Mouse (Mus musculus) CH12.LX (cell line): ENCODE data around the gene Six6. TPM values are rescaled to one million over a fixed set of nuclear protein-coding genes. Genes with fewer than 3 reads are reported as not detected.

ENCODE experiments used
- DNase-seq: peaks from one replicate; pipeline ENCODE4 v3.0.0-alpha.2; 2013; ENCODE audit errors: extremely low read depth
- H3K27ac ChIP-seq: 2 replicates; pipeline ENCODE4 v1.5.1; 2012; ENCODE audit warnings: low read depth, mild to moderate bottlenecking, control low read depth, moderate library complexity; ENCODE audit not compliant: insufficient read depth
- H3K27me3 ChIP-seq: replicated peaks from 2 replicates; pipeline ENCODE3; 2012; ENCODE audit warnings: inconsistent platforms
- H3K36me3 ChIP-seq, 2 experiments: replicated peaks in 1 of 2; 2 replicates each; pipeline versions ENCODE3 to v1.6.1; 2012; ENCODE audit warnings: inconsistent platforms in 1 of 2, low read length in 1 of 2, mild to moderate bottlenecking in 1 of 2, mixed read lengths in 1 of 2, moderate library complexity in 1 of 2; ENCODE audit not compliant: control insufficient read depth in 1 of 2, insufficient read depth in 1 of 2
- H3K4me1 ChIP-seq, 2 experiments: 2 replicates each; pipeline ENCODE4 v1.6.1; 2012; ENCODE audit warnings: inconsistent platforms in 1 of 2, moderate library complexity in 1 of 2; ENCODE audit not compliant: insufficient read depth in 2 of 2, control insufficient read depth in 1 of 2
- H3K4me2 ChIP-seq: 2 replicates; pipeline ENCODE4 v1.6.1; 2012; ENCODE audit warnings: low read depth, mild to moderate bottlenecking, control low read depth; ENCODE audit not compliant: poor library complexity, insufficient read depth, severe bottlenecking
- H3K4me3 ChIP-seq, 3 experiments: fragments of 150-350 bp in 1 of 3; sonication (generic) in 1 of 3; replicated peaks in 1 of 3; 2 replicates each; pipeline versions ENCODE3 to v1.5.1; 2011 to 2012; ENCODE audit warnings: low read depth in 2 of 3, low read length in 2 of 3, mild to moderate bottlenecking in 2 of 3, moderate library complexity in 2 of 3, control low read depth in 1 of 3, improper control_type of control experiment in 1 of 3, inconsistent platforms in 1 of 3, mixed read lengths in 1 of 3; ENCODE audit not compliant: poor library complexity in 1 of 3
- H3K79me2 ChIP-seq: replicated peaks from 2 replicates; pipeline ENCODE4 v1.6.1; 2012; ENCODE audit warnings: mild to moderate bottlenecking, moderate library complexity; ENCODE audit not compliant: control insufficient read depth, poor library complexity, insufficient read depth, severe bottlenecking; ENCODE audit errors: extremely low read depth
- H3K9ac ChIP-seq: 2 replicates; pipeline ENCODE4 v1.6.1; 2012; ENCODE audit warnings: low read depth, mild to moderate bottlenecking, control low read depth, moderate library complexity; ENCODE audit not compliant: insufficient read depth
- H3K9me3 ChIP-seq: replicated peaks from 2 replicates; pipeline ENCODE3; 2012; ENCODE audit warnings: low read length, inconsistent platforms, mixed read lengths
- BHLHE40 ChIP-seq: IDR thresholded peaks from 2 replicates; pipeline ENCODE4 v1.6.1; 2011; ENCODE audit warnings: mild to moderate bottlenecking, low read depth, low read length, improper control_type of control experiment
- CHD1 ChIP-seq: IDR thresholded peaks from 2 replicates; pipeline ENCODE4 v1.6.1; 2012; ENCODE audit warnings: low read depth, low read length, improper control_type of control experiment, inconsistent platforms
- CHD2 ChIP-seq: IDR thresholded peaks from 2 replicates; pipeline ENCODE4 v1.6.1; 2011; ENCODE audit warnings: low read length, improper control_type of control experiment
- CTCF ChIP-seq, 2 experiments: IDR thresholded peaks in 1 of 2; conservative IDR thresholded peaks in 1 of 2; 2 replicates each; pipeline ENCODE4 v1.5.1; 2011 to 2012; ENCODE audit warnings: low read depth in 2 of 2, low read length in 2 of 2, improper control_type of control experiment in 1 of 2, inconsistent platforms in 1 of 2, mild to moderate bottlenecking in 1 of 2, moderate library complexity in 1 of 2
- E2F4 ChIP-seq: IDR thresholded peaks from 2 replicates; pipeline ENCODE4 v1.6.1; 2011; ENCODE audit warnings: low read depth, low read length, improper control_type of control experiment; ENCODE audit not compliant: insufficient replicate concordance
- ETS1 ChIP-seq: conservative IDR thresholded peaks from 2 replicates; pipeline ENCODE4 v1.6.1; 2012; ENCODE audit warnings: low read depth, mild to moderate bottlenecking, inconsistent platforms, low read length, improper control_type of control experiment, moderate library complexity
- GABPA ChIP-seq: IDR thresholded peaks from 2 replicates; pipeline ENCODE4 v1.6.1; 2012; ENCODE audit warnings: low read depth, low read length, improper control_type of control experiment, inconsistent platforms; ENCODE audit not compliant: insufficient replicate concordance
- JUN ChIP-seq: IDR thresholded peaks from 2 replicates; pipeline ENCODE4 v1.6.1; 2011; ENCODE audit warnings: low read depth, mild to moderate bottlenecking, low read length, improper control_type of control experiment, moderate library complexity; ENCODE audit not compliant: insufficient read depth
- JUND ChIP-seq: conservative IDR thresholded peaks from 2 replicates; pipeline ENCODE4 v1.6.1; 2011; ENCODE audit warnings: low read depth, low read length, improper control_type of control experiment
- KAT2A ChIP-seq: IDR thresholded peaks from 2 replicates; pipeline ENCODE4 v1.6.1; 2012; ENCODE audit warnings: low read length, improper control_type of control experiment, inconsistent platforms; ENCODE audit not compliant: insufficient replicate concordance
- MAFK ChIP-seq: IDR thresholded peaks from 2 replicates; pipeline ENCODE4 v1.6.1; 2011; ENCODE audit warnings: low read length, improper control_type of control experiment; ENCODE audit not compliant: insufficient replicate concordance
- MAX ChIP-seq: IDR thresholded peaks from 2 replicates; pipeline ENCODE4 v1.6.1; 2011; ENCODE audit warnings: low read length, improper control_type of control experiment
- MEF2A ChIP-seq: IDR thresholded peaks from 2 replicates; pipeline ENCODE4 v1.6.1; 2014; ENCODE audit warnings: low read depth, mild to moderate bottlenecking, inconsistent platforms, low read length, improper control_type of control experiment, borderline replicate concordance
- MYC ChIP-seq: IDR thresholded peaks from 2 replicates; pipeline ENCODE4 v1.6.1; 2011; ENCODE audit warnings: low read depth, mild to moderate bottlenecking, improper control_type of control experiment, low read length
- NELFE ChIP-seq: IDR thresholded peaks from 2 replicates; pipeline ENCODE4 v1.6.1; 2011; ENCODE audit warnings: low read depth, low read length, improper control_type of control experiment
- PAX5 ChIP-seq: IDR thresholded peaks from 2 replicates; pipeline ENCODE4 v1.6.1; 2012; ENCODE audit warnings: low read length, inconsistent platforms, mixed read lengths
- RAD21 ChIP-seq: IDR thresholded peaks from 2 replicates; pipeline ENCODE4 v1.6.1; 2011; ENCODE audit warnings: low read depth, mild to moderate bottlenecking, low read length, improper control_type of control experiment, moderate library complexity
- SIN3A ChIP-seq: IDR thresholded peaks from 2 replicates; pipeline ENCODE4 v1.6.1; 2012; ENCODE audit warnings: low read length, improper control_type of control experiment, inconsistent platforms
- SMC3 ChIP-seq: IDR thresholded peaks from 2 replicates; pipeline ENCODE4 v1.6.1; 2011; ENCODE audit warnings: low read depth, low read length, improper control_type of control experiment
- TBP ChIP-seq: conservative IDR thresholded peaks from 2 replicates; pipeline ENCODE4 v1.6.1; 2011; ENCODE audit warnings: low read depth, low read length, improper control_type of control experiment
- TCF12 ChIP-seq: IDR thresholded peaks from 2 replicates; pipeline ENCODE4 v1.6.1; 2014; ENCODE audit warnings: low read depth, mild to moderate bottlenecking, inconsistent platforms, low read length, improper control_type of control experiment
- USF1 ChIP-seq: IDR thresholded peaks from 2 replicates; pipeline ENCODE4 v1.6.1; 2014; ENCODE audit warnings: low read depth, mild to moderate bottlenecking, inconsistent platforms, low read length, improper control_type of control experiment
- USF2 ChIP-seq: conservative IDR thresholded peaks from 2 replicates; pipeline ENCODE4 v1.6.1; 2011; ENCODE audit warnings: low read depth, low read length, improper control_type of control experiment
- ZKSCAN1 ChIP-seq: IDR thresholded peaks from 2 replicates; pipeline ENCODE4 v1.6.1; 2012; ENCODE audit warnings: low read depth, inconsistent platforms, low read length, improper control_type of control experiment, borderline replicate concordance
- ZMIZ1 ChIP-seq: IDR thresholded peaks from 2 replicates; pipeline ENCODE4 v1.6.1; 2012; ENCODE audit warnings: low read depth, mild to moderate bottlenecking, inconsistent platforms, low read length, improper control_type of control experiment
- ZNF384 ChIP-seq: IDR thresholded peaks from 2 replicates; pipeline ENCODE4 v1.6.1; 2012; ENCODE audit warnings: low read depth, low read length, improper control_type of control experiment, inconsistent platforms
- dilution Hi-C: fragments of 300-500 bp; cut with MboI; formaldehyde crosslinking; loops from 2 replicates; pipeline ENCODE4 v1.14.3; 2020; ENCODE audit warnings: low sequenced_read_pairs; ENCODE audit not compliant: extremely low pct_unique_long_range_greater_than_20kb, extremely low pct_ligation_motif_present
- in situ Hi-C: fragments of 300-500 bp; cut with MboI; formaldehyde crosslinking; loops from 3 replicates; pipeline ENCODE4 v1.14.3; 2019; ENCODE audit warnings: low sequenced_read_pairs, low pct_ligation_motif_present, low pct_unique_long_range_greater_than_20kb, mixed read lengths
- polyA plus RNA-seq: library from polyadenylated mRNA; unstranded; fragments of >175 nt; gene quantifications from 2 replicates; pipeline ENCODE4 v1.2.1, GENCODE M21; 2012; ENCODE audit warnings: low read depth; ENCODE audit not compliant: insufficient read length
- total RNA-seq, 2 experiments: library from RNA; depleted of rRNA; stranded (reverse); fragments of 300-350 nt in 1 of 2; fragments of >200 nt in 1 of 2; gene quantifications; 2 replicates each; pipeline ENCODE4 v1.2.3; 2012 to 2014

Gene Six6
- total and polyA plus RNA-seq, 3 experiments, result 0.13 to 0.87 TPM; not detected in 1

- Histone ChIP-seq H3K4me2 (no peak overlapping the region), H3K27me3 (no peaks in the 10 kb centered on the region), H3K9me3 (peaks cover 12% of the 10 kb centered on the region), H3K27ac (no peak overlapping the region), H3K4me1 (peaks cover 0 to 7% of the 10 kb centered on the region in 2 experiments; a peak in 1 of 4 replicates), H3K9ac (no peak overlapping the region), H3K4me3 (no peak overlapping the region), H3K79me2 (no peaks in the 10 kb centered on the region), H3K36me3 (peaks cover 17 to 41% of the 10 kb centered on the region in 2 experiments)
- dilution Hi-C loops (no loop called here), in situ Hi-C loops (no loop called here)
- no peak for TF ChIP-seq USF2
- TF ChIP-seq JUN, result no peak
- TF ChIP-seq MAX, result no peak
- TF ChIP-seq GABPA, result no peak
- TF ChIP-seq ETS1, result no peak
- no peak for TF ChIP-seq BHLHE40
- TF ChIP-seq USF1, result no peak
- no peak for TF ChIP-seq RAD21
- DNase-seq, result no peak
Measured at GRCm38 (mm10) chr12:72943574-72944110, 4.0 kb downstream of the Six6 start.

GRCm38 (mm10) chr12:72944411-72945225, 4.9 kb downstream of the Six6 start:
- Histone ChIP-seq H3K79me2 (no peaks in the 10 kb centered on the region), H3K9me3 (peaks cover 12% of the 10 kb centered on the region), H3K27me3 (no peaks in the 10 kb centered on the region), H3K27ac (no peak overlapping the region), H3K9ac (no peak overlapping the region), H3K36me3 (peaks cover 23 to 51% of the 10 kb centered on the region in 2 experiments), H3K4me3 (no peak overlapping the region), H3K4me2 (no peak overlapping the region), H3K4me1 (peaks cover 0 to 7% of the 10 kb centered on the region in 2 experiments; a peak in 1 of 4 replicates)
- TF ChIP-seq KAT2A (no peak), ZNF384 (no peak), ZKSCAN1 (no peak), MEF2A (no peak), PAX5 (no peak), SMC3 (no peak), CHD1 (no peak), CHD2 (no peak), NELFE (no peak), SIN3A (no peak), JUND (no peak), ZMIZ1 (no peak), CTCF (conservative IDR thresholded peaks at IDR 0.05 in 1 of 2, IDR thresholded peaks at IDR 0.05 in 1 of 2; ENCODE audit: low read depth in 2 of 2, low read length in 2 of 2) (no peak), USF2 (no peak), MAFK (no peak), TBP (no peak), E2F4 (no peak), MYC (no peak), JUN (no peak), TCF12 (no peak)
- in situ Hi-C loops, result no loop called here
- no peak for DNase-seq
- dilution Hi-C loops, result no loop called here
